Mouse (Mus musculus) adrenal gland, postnatal 36 days (tissue): ENCODE data around the gene Cdc25b. TPM values are rescaled to one million over a fixed set of nuclear protein-coding genes. Genes with fewer than 3 reads are reported as not detected.

Source experiments
- DNase-seq, 2 experiments: peaks; one replicate each; pipeline ENCODE4 v3.0.0; 2021; ENCODE audit warnings: mixed read lengths in 1 of 2
- total RNA-seq, 2 experiments: library from RNA; stranded (reverse); gene quantifications; 2 replicates each; pipeline ENCODE4 v1.2.3; 2021

Cdc25b gene
- total RNA-seq, 2 experiments from 2014 or later, result 5.5 to 5.7 TPM

DNA sequence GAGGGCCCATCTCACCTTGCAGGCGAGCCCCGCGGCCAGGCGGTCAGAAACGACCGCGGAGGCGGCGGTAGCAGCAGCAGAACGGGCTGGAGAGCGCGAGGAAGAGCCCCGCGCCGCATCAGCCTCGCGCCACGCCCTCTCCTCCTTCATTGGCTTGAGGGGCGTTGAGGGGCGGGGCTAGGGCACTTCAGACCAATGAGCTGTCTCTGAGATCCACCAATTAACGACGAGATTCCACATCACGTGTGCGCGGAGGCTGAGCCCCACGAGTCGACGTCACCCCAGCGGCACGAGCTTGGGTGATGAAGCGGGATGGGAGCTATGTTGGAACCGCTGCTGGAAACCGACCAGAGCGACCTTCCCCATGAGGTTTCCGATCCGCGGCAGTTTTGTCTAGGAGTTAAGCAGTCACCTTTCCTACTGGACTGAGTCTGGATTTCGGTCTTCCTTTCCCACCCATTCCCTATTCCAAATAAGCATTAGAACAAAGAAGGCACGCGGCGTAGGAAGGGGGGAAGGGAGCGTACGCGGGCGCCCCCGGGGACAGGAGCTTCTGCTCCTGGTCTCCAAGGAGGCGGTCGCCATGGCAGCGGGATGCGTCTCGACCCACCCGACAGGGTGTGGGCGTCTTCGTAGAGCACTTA is 26.7 kb upstream of the Cdc25b start, which contains the start of gene 1700037H04Rik:
Gene 1700037H04Rik (minus strand): TSS at position 144 of the 644 bp plus-strand sequence.
- peak; percentile 95 to 97 for DNase-seq

DNA sequence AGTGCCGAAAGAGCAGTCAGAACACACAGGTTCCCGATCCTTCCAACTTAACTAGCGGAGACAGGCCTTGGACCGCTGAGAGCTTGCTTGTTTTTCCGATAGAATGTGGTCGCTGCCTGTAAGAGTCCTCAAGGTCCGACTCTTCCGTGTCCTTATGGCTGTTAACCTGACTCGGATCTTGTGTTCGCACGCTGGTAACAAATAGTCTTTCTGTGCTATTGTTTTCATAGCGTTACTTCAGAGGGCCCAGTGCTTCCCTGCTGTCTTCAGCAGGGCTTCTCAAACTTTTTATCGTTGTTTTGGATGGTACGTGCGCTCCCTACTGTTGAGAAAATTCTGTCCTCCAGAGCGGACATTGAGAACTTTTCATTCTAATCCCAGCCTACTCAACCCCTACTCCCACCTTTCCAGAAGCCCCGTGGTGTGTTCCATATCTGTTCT is 26.1 kb upstream of the Cdc25b start:
- peak in 1 of 2 experiments; percentile 47 for DNase-seq

DNA sequence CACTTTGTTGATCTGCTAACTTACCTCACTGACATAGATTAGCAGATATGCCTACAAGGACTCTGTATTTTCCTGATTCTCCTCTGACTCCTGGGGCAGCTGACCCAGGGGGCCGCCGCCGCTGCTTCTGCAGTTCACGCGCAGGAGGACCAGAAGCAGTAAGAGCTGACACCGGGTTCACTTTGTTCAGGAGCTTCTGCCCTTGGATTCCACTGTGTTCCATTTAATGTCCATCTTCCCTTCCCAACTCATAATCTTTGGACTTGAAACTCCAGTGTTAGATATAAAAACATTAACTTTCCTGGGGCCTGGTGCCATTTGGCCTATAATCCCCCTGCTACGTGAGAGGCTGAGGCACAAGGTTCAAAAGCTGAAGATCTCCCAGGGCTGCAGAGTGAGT is 22.8 kb upstream of the Cdc25b start:
- no peak for DNase-seq

DNA sequence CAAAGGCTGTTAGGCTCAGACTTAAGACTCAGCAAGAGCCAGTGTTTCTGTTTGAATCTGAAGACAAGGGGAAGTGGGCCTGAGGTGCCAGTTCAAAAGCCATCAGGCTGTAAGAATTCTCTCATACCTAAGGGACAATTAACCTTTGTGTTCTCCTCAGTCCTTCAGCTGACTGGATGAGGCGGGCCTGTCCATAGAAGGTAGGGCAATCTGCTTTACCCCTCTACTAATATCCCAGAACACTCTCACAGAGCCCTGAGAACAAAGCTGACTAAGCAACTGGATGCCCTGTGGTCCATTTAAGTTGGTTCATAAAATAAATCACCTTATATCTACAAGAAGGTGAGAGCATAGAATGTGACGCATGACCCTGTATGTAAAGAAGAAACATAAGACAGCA is 20.6 kb upstream of the Cdc25b start:
- DNase-seq, result no peak

DNA sequence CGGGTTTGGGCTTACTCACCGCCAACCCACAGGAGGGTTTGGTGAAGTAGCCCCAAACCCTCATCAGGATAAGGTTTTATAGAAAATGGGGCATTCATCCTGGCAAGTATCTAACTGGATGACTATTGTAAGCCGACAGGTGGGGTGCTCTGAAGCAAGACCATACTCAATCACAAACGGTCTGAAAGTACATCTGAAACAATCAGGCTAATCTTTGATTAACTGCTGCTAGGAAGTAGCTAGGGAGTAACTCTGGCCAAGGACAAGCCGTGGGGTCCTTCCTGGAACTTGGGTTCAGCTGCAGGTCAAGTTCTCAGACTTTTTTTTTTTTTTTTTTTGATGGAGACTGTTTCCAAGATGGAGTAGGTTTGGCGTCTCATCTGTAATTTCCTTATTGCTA is 18.8 kb upstream of the Cdc25b start:
- DNase-seq, result no peak

DNA sequence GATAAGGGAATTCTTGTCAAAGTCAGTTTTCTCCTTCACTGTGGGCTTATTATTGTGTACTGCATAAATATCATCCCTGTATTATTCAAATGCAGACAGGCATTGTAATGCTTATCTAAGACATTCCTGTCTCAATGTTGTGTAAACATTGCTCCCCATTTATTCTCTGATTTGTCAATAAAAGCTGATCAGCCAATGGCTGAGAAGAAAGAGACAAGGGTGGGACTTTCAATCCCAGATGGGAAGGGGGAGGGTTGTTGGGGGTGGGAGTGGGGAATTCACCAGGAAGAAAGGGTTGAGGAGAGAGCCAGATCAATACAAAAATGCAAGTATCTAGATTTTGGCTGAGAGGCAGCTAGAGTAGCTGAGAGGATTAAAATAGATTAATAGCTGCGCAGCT is 17.8 kb upstream of the Cdc25b start:
- DNase-seq, result no peak

DNA sequence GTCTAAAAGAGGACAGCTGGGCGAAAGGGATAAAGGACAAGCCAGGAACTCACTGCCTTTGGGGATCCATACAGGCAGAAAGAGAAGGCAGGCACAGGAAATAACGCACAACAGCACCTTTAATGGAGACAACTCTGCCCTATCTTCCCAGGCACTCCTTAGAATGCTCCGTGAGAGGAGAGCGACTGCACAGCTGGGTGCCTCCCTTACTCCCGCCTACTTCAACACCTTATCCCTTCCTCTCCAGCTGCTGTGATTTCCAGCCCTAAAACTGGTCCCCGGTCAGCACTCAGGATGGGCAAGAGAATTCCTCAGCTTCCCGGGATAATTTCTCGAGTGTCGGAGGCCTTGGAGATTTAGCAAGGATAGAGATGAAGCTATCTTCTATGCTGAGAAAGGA is 15.8 kb upstream of the Cdc25b start:
- no peak for DNase-seq

DNA sequence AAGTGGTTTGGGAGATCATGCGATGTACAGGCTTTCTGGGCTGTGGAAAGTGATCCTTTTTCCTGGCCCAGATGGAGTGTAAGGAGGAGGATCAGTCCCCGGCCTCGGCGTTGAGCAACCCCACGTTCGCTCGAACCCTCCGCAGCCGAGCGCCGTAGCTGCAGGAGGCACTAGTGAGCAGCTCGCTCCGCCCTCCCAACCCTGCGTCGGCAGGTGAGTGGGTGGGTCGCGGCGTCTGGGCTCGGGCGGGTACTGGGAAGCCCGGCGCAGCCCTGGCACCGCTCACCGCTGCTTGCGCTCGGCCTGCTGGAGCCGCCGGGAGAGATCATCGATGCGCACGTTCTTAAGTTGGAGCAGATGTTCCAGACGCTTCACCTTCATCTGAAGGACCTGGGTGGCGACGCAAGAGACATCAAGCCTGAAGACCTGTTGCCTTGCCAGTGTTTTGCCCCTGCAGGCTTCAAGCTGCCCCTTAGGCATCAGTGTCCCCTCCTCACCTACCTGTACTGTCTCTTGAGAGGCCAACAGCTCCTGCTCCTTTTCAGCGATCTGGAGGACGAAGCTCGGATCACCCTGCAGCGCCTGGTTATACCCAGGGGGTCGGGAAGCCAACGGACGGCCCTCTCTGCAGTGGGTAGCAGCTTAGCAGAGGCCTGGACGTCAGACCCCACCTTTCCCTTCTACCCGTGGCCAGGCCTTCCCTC is 15.2 kb upstream of the Cdc25b start:
- DNase-seq, result peak; percentile 85 to 87

DNA sequence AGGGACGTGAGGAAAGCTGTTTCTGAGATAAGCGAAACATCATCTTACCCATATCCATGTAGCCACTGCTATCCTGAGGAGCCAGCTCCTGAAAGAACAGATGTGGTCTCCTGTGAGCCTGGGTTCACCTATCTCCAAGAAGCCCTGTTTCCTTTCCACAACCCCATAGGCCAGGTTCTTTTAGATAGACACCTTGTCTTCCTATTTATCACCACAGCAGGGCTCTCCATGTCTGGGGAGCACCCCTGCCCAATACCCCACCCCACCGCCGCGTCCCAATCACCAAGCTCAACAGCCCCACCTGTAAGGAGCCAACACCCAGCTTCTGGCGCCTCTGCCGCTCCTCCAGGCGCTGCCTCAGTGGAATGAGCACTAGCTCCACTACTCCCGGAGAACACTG is 14.4 kb upstream of the Cdc25b start:
- no peak for DNase-seq

DNA sequence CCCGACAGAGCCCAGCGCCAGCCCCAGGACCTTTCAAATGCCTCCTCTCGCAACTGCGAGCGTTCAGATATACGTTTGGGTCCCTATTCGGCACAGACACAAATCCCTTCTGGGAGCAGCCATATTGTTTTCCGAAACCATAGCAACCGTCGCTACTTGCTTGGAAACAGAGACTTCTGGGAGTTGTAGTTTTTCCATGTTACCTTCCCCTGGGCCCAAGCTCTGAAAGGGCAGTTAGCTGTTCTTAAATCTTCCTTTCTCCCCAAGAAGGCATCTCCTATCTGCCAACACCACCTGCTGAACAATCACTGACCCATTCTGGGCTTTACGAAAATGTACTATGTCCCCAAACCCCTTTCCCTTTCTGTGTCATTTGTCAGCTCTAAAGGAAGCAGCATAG is 12.0 kb upstream of the Cdc25b start:
- DNase-seq, result peak; percentile 62 to 73

DNA sequence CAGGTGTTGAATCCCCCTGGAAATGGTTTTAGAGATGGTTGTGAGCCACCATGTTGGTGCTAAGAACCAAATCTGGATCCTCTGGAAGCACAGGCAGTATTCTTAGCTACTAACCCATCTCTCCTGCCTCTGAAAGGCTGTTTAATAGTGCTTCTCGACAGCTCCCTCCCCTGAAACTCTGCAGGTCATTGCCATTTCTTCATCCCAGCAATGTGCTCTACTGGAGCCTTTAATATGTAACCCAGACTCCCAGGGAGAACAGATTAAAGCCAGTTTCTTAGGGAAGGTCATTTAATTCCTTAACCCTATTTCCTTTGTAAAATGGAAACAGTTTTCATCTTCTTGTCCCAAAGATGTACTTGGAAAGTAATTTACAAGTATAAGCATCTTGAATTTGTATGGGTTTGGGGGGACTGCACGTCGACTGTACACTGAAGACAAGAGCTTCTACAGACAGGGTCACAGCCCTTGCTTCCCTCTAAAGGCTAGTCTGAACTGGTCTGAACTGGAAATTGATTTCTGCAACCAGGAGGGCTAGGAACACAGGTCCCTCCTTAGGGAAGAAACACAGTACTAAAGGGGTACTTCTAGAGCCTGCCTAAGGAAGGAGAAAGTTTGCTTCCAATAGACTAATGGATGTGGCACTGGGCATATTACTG is 11.3 kb upstream of the Cdc25b start:
- DNase-seq, result no peak

DNA sequence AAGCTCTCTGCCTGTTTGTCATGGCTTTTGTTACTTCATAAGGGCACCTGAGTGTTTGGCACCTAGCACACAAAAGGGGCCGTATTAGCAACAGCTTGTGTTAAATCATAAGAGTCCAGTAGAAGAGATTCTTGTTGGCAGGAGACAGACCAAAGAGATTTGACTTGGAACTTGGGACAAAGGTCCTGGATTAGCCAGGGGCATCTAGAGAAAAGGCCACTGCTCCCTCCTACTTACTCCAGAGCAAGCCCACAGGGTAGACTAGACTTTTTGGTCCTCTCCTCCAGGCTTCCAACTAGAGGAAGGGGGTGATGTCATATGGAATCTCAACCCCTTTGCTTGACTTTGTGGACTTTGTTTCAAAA is 10.8 kb upstream of the Cdc25b start:
- no peak for DNase-seq

DNA sequence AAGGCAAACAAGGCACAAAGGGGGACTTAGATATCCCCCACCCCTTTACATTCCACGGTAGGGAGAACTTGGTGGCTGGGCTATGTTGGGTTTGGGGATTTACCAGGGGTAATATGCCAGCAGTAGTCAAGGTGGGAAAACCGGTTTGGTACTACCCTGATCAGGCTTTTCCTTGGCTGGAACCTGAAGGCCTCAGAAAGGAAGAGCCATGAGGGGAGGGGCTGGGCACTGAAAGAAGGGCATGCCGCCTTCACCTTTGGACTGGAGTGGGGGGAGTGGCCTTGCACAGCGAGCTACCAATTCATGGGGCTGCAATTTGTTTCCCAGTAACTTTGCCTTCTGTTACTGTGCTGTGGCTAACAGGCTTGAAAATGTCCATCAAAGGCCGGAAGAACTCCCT is 10.3 kb upstream of the Cdc25b start:
- peak in 1 of 2 experiments; percentile 59 for DNase-seq

DNA sequence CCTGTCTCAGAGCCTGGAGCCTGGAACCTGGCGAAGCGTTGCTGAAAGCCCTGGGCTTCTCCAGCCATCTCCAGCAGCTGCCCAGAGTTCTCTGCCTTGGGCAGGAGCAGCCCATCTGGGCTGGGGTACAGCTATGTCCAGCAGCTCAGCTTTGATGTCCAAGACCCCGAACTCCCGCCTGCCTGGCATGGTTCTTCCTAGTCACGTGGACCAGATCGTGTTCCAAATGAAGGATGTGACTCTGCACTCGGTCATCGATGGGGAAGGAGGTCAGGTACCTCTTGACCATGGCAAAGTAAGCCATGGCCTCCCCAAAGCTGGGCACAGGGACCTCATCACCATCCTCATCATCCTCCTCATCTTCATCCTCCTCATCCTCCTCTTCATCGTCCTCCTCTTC is 8.8 kb upstream of the Cdc25b start:
- no peak for DNase-seq

DNA sequence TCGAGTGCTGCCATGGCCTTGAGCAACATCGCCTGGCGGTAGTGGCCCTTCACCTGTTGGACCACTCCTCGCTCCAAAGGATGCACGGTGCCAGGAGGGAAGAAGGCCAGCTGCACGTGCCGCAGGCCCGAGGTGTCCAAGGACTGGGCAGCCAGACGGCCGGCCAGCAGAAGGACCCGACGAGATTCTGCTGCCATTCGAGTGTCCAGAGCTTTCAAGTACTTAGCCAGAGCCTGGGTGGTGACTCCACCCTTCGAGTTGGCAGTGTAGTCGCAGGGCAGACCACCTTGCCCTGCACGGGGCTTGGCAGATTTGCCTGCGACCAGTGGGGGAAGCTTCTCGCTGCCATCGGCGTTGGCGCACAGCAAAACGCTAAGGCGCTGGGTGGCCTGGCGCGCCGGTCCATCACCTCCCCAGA is 7.9 kb upstream of the Cdc25b start:
- DNase-seq, result peak in 1 of 2 experiments; percentile 44

DNA sequence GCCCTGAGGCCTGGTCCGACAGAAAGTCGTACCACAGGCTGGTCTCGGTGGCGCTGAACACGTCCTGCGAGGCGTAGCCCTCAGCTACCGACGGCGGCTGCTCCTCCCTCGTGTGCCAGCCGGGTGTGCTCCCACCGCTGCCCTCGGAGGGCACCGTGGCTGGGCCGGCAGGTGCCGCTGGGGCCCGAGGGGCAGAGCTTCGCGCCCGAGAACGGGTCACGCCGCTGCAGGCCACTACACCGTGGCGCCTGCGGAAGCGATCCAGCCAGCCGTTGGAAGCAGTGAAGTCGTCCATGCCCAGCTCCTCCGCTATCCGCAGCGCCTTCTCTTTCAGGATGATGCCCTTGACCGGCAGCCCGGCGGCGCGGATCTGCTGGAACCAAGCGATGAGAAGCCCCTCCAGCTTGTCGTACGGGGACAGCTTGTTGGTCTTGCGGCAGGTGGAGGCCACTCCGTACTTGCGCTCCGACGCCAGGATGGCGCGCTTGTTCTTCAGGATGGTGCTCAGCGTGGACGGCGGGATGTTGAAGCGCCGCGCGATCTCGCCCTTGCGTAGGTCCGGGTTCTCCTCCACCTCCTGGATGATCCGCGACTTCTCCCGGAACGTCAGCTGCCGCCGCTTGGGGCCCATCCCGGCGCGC is 7.4 kb upstream of the Cdc25b start:
- DNase-seq, result peak; percentile 61 to 72

DNA sequence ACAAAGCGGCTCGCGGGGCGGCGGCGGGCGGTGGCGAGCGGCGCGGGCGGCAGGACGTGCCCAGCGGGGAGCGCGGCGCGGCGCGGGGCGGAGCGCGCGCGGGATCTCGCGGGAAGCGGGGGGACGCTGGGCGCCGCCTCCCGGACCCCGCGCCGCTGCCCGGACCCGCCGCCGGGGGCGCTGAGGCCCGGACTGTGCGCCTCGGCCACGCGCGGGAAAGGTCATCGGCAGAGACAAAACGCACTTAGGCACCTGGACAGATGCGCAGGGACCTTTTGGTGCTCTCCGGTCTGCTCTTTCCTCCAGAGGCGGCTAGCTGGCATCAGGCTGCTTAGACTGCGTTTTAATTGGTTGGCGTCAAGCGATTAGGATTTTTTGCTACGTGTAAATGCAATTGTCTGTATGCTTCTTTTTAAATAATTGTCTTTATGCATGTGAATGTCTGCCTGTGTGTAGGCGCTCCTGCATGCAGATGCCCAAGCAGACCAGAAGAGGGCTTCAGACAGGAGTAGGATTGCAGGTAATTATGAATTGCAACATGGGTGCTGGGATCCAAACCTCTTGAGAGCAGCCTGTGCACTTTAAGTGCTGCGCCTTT is 6.7 kb upstream of the Cdc25b start, which contains the start of gene Cenpb:
Gene Cenpb (minus strand): TSS at position 78 of the 598 bp plus-strand sequence.
- DNase-seq, result peak; percentile 89 to 95

DNA sequence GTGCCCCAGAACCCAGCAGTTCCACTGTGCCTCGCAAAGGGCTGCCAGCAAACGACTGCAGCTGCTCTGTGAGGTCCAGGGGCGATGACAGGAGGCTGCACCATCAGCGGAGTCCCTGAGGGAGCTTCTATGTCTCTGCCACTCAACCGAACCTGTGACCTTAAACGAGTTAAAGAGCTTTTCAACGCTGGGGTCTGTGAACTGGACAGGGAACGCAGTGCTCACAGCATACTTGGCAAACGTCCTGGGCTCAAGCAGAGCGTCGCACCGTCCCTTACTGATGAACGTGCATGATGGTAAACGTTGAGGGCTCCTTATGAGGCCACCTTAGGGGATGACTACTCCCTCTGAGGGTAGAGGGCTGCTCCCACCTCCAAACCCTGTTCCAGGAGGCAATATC is 406 bp upstream of the Cdc25b start:
- DNase-seq, result no peak

DNA sequence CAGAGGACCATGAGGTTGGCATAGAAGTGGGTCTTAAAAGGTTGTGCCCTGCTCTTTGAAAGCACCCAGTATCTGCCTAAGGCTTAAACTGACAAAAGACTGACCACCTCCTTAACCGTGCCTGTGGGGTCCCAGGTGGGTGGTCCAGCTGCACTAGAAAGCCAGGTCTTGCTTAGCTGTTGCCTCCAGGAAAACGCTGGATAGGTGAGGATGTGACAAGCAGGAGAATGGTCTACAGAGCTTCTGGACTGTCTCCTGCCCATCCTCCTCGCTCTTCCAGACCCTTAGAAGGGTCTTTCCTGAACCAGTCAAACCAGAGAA is 813 bp downstream of the Cdc25b start:
- no peak for DNase-seq

DNA sequence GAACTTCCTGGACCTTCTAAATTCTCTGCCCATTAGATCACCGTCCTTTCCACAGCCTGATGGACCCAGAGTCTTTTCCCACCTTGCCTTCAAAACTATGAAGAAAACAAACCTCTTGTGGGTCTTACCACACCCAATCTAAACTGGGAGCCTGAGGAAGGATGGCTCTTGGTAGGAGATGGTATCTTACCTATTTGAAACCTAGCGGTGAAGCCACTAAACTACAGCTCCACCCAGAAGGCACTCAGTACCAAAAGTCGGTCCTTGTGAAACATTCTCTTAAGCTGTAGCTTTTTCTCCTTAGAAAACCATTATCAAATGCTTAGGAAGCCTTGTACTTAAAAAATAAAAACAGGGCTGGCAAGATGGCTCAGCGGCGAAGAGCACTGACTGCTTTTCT is 1.6 kb downstream of the Cdc25b start:
- no peak for DNase-seq

DNA sequence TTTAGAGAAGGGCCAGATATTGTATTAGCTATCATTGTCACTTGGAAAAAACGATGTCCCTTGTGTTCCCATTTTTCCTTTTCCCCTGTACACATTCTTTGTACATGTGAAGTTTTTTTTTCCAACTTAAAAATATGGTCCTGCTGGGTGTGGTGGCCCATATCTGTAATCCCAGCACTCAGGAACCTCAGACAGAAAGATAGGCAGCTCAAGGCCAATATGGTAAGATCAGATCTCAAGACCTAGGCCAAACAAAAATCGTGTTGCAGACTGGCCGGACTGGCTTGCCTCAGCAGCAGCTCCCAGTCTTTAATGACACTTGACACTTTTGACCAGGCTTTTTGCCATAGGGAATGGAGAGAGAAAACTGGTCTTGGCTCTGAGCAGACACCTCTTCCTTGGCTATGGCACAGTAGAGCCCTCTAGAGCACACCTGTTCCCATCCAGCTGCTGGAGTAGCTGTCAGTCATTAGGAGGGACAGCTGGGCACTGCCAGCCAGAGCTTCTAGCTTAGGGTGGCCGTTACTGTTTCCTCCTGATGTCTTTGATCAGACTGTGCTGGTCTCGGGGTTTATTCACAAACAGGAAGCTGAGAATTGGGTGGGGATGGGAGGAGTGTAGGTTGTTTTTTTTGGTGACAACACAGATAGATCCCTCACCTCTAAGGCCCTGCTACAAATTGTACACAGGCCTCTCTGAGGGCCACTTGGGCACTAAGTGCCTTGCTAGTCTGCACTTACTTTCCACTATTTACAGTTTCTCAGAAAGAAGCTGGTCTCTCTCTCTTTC is 3.0 kb downstream of the Cdc25b start:
- DNase-seq, result no peak
